Mouse (Mus musculus): ENCODE data around the gene Hoxc10. TPM values are rescaled to one million over a fixed set of nuclear protein-coding genes. Genes with fewer than 3 reads are reported as not detected.

Hoxc10 gene
- polyA plus RNA-seq, 1 experiment from 2014 or later = 56.2 TPM

GRCm38 (mm10) chr15:102997431-102997830 is 30.8 kb downstream of the Hoxc10 start:
- H3K4me3 ChIP-seq (ENCODE audit: low read depth, low read length) = 0 out of 2 replicates have a peak overlapping the region, but pooled peaks have one; percentile 41
- 5% methylated on average over 3 of the region's 3 CpGs for WGBS
- peak overlapping the region; percentile 78 for H3K4me2 ChIP-seq (ENCODE audit: low read depth, severe bottlenecking)

GRCm38 (mm10) chr15:102997939-102998355 is 31.4 kb downstream of the Hoxc10 start, which contains the start of gene Hoxc6:
Gene Hoxc6 (plus strand): TSS chr15:102998257.
- H3K27me3 ChIP-seq (ENCODE audit: control insufficient read depth, insufficient read depth, low read length) = peaks cover 59% of the 10 kb centered on the region
- H3K4me1 ChIP-seq (ENCODE audit: control insufficient read depth, insufficient read depth, low read length) = peaks cover 67% of the 10 kb centered on the region
- no peaks in the 10 kb centered on the region for H3K9me3 ChIP-seq (ENCODE audit: control insufficient read depth, low read length)
- H3K36me3 ChIP-seq (ENCODE audit: control insufficient read depth, insufficient read depth, low read length) = no peaks in the 10 kb centered on the region
- H3K4me2 ChIP-seq (ENCODE audit: low read depth, severe bottlenecking) = peak within 1 kb of the TSS; percentile 78
- DNase-seq (ENCODE audit: low spot score) (peak; percentile 74), ATAC-seq (ENCODE audit: insufficient number of reproducible peaks, low FRiP score, low TSS enrichment, low read depth) (peak; percentile 39; the same call in 1 of the 2 replicates)
- under 1% methylated on average over 19 of the region's 19 CpGs for WGBS
- H3K4me3 ChIP-seq (ENCODE audit: low read depth, low read length) = peak within 1 kb of the TSS; percentile 41
- peak within 1 kb of the TSS; percentile 61 for H3K9ac ChIP-seq (ENCODE audit: low read length)
- peak within 1 kb of the TSS; percentile 90 for H3K27ac ChIP-seq (replicated peaks; ENCODE audit: low read depth, low read length)

More at GRCm38 (mm10) chr15:102997431-102997830, 30.8 kb downstream of the Hoxc10 start:
- H3K4me1 ChIP-seq (ENCODE audit: control insufficient read depth, insufficient read depth, low read length) = peaks cover 62% of the 10 kb centered on the region
- H3K27ac ChIP-seq (replicated peaks; ENCODE audit: low read depth, low read length) = no peak overlapping the region
- DNase-seq (ENCODE audit: low spot score) = peak; percentile 41
- ATAC-seq (ENCODE audit: insufficient number of reproducible peaks, low FRiP score, low TSS enrichment, low read depth) = no peak
- H3K9me3 ChIP-seq (ENCODE audit: control insufficient read depth, low read length) = no peaks in the 10 kb centered on the region
- H3K36me3 ChIP-seq (ENCODE audit: control insufficient read depth, insufficient read depth, low read length) = no peaks in the 10 kb centered on the region
- peaks cover 58% of the 10 kb centered on the region for H3K27me3 ChIP-seq (ENCODE audit: control insufficient read depth, insufficient read depth, low read length)
- no peak overlapping the region for H3K9ac ChIP-seq (ENCODE audit: low read length)

- DNase-seq (ENCODE audit: low spot score) (no peak), ATAC-seq (ENCODE audit: insufficient number of reproducible peaks, low FRiP score, low TSS enrichment, low read depth) (peak; percentile 14; the same call in 1 of the 2 replicates)
- H3K4me3 ChIP-seq (ENCODE audit: low read depth, low read length) = peak overlapping the region; percentile 41
- WGBS = under 1% methylated on average over 19 of the region's 19 CpGs
- H3K9ac ChIP-seq (ENCODE audit: low read length) = peak overlapping the region; percentile 61
- H3K4me2 ChIP-seq (ENCODE audit: low read depth, severe bottlenecking) = peak overlapping the region; percentile 78
- H3K9me3 ChIP-seq (ENCODE audit: control insufficient read depth, low read length) = no peaks in the 10 kb centered on the region
- H3K27me3 ChIP-seq (ENCODE audit: control insufficient read depth, insufficient read depth, low read length) = peaks cover 56% of the 10 kb centered on the region
- H3K36me3 ChIP-seq (ENCODE audit: control insufficient read depth, insufficient read depth, low read length) = no peaks in the 10 kb centered on the region
- H3K27ac ChIP-seq (replicated peaks; ENCODE audit: low read depth, low read length) = peak overlapping the region; percentile 90
- peaks cover 69% of the 10 kb centered on the region for H3K4me1 ChIP-seq (ENCODE audit: control insufficient read depth, insufficient read depth, low read length)
Measured at GRCm38 (mm10) chr15:102998608-102999182, 32.1 kb downstream of the Hoxc10 start.

GRCm38 (mm10) chr15:102999183-102999831 is 32.7 kb downstream of the Hoxc10 start:
- DNase-seq (ENCODE audit: low spot score) (peak; percentile 91), ATAC-seq (ENCODE audit: insufficient number of reproducible peaks, low FRiP score, low TSS enrichment, low read depth) (peak; percentile 69)
- H3K4me3 ChIP-seq (ENCODE audit: low read depth, low read length) = peak overlapping the region; percentile 41
- under 1% methylated on average over 33 of the region's 33 CpGs for WGBS
- no peaks in the 10 kb centered on the region for H3K9me3 ChIP-seq (ENCODE audit: control insufficient read depth, low read length)
- H3K4me1 ChIP-seq (ENCODE audit: control insufficient read depth, insufficient read depth, low read length) = peaks cover 72% of the 10 kb centered on the region
- H3K27me3 ChIP-seq (ENCODE audit: control insufficient read depth, insufficient read depth, low read length) = peaks cover 59% of the 10 kb centered on the region
- peak overlapping the region; percentile 90 for H3K27ac ChIP-seq (replicated peaks; ENCODE audit: low read depth, low read length)
- H3K9ac ChIP-seq (ENCODE audit: low read length) = peak overlapping the region; percentile 61
- H3K4me2 ChIP-seq (ENCODE audit: low read depth, severe bottlenecking) = peak overlapping the region; percentile 78
- H3K36me3 ChIP-seq (ENCODE audit: control insufficient read depth, insufficient read depth, low read length) = no peaks in the 10 kb centered on the region

GRCm38 (mm10) chr15:102999955-103000354 is 33.4 kb downstream of the Hoxc10 start:
- no peaks in the 10 kb centered on the region for H3K36me3 ChIP-seq (ENCODE audit: control insufficient read depth, insufficient read depth, low read length)
- 0% methylated on average over 10 of the region's 11 CpGs for WGBS
- ATAC-seq (ENCODE audit: insufficient number of reproducible peaks, low FRiP score, low TSS enrichment, low read depth) (peak; percentile 42), DNase-seq (ENCODE audit: low spot score) (peak; percentile 72)
- H3K9me3 ChIP-seq (ENCODE audit: control insufficient read depth, low read length) = no peaks in the 10 kb centered on the region
- H3K4me2 ChIP-seq (ENCODE audit: low read depth, severe bottlenecking) = peak overlapping the region; percentile 78
- H3K27me3 ChIP-seq (ENCODE audit: control insufficient read depth, insufficient read depth, low read length) = peaks cover 57% of the 10 kb centered on the region
- H3K27ac ChIP-seq (replicated peaks; ENCODE audit: low read depth, low read length) = peak overlapping the region; percentile 90
- H3K4me1 ChIP-seq (ENCODE audit: control insufficient read depth, insufficient read depth, low read length) = peaks cover 73% of the 10 kb centered on the region
- peak overlapping the region; percentile 61 for H3K9ac ChIP-seq (ENCODE audit: low read length)
- peak overlapping the region; percentile 41 for H3K4me3 ChIP-seq (ENCODE audit: low read depth, low read length)

- peak overlapping the region; percentile 90 for H3K27ac ChIP-seq (replicated peaks; ENCODE audit: low read depth, low read length)
- 0% methylated on average over 24 of the region's 24 CpGs for WGBS
- peaks cover 79% of the 10 kb centered on the region for H3K4me1 ChIP-seq (ENCODE audit: control insufficient read depth, insufficient read depth, low read length)
- DNase-seq (ENCODE audit: low spot score) = peak; percentile 74
- H3K9me3 ChIP-seq (ENCODE audit: control insufficient read depth, low read length) = no peaks in the 10 kb centered on the region
- H3K9ac ChIP-seq (ENCODE audit: low read length) = peak overlapping the region; percentile 84
- peak overlapping the region; percentile 78 for H3K4me2 ChIP-seq (ENCODE audit: low read depth, severe bottlenecking)
- ATAC-seq (ENCODE audit: insufficient number of reproducible peaks, low FRiP score, low TSS enrichment, low read depth) = no peak
- peaks cover 52% of the 10 kb centered on the region for H3K27me3 ChIP-seq (ENCODE audit: control insufficient read depth, insufficient read depth, low read length)
- H3K4me3 ChIP-seq (ENCODE audit: low read depth, low read length) = peak overlapping the region; percentile 41
- no peaks in the 10 kb centered on the region for H3K36me3 ChIP-seq (ENCODE audit: control insufficient read depth, insufficient read depth, low read length)
Measured at GRCm38 (mm10) chr15:103000501-103000901, 33.9 kb downstream of the Hoxc10 start.

- Histone ChIP-seq H3K36me3 (ENCODE audit: control insufficient read depth, insufficient read depth, low read length) (no peaks in the 10 kb centered on the region), H3K27me3 (ENCODE audit: control insufficient read depth, insufficient read depth, low read length) (peaks cover 46% of the 10 kb centered on the region), H3K4me3 (ENCODE audit: low read depth, low read length) (peak overlapping the region; percentile 41; the same call in 1 of the 2 replicates), H3K9me3 (ENCODE audit: control insufficient read depth, low read length) (no peaks in the 10 kb centered on the region), H3K4me1 (ENCODE audit: control insufficient read depth, insufficient read depth, low read length) (peaks cover 78% of the 10 kb centered on the region), H3K4me2 (ENCODE audit: low read depth, severe bottlenecking) (peak overlapping the region; percentile 78), H3K9ac (ENCODE audit: low read length) (peak overlapping the region; percentile 84; the same call in 1 of the 2 replicates), H3K27ac (replicated peaks; ENCODE audit: low read depth, low read length) (no peak overlapping the region)
- WGBS = 23% methylated on average over 2 of the region's 2 CpGs
- DNase-seq (ENCODE audit: low spot score) (no peak), ATAC-seq (ENCODE audit: insufficient number of reproducible peaks, low FRiP score, low TSS enrichment, low read depth) (no peak)
Measured at GRCm38 (mm10) chr15:103001370-103001769, 34.8 kb downstream of the Hoxc10 start.

- H3K4me2 ChIP-seq (ENCODE audit: low read depth, severe bottlenecking) = peak overlapping the region; percentile 78
- no peak overlapping the region for H3K27ac ChIP-seq (replicated peaks; ENCODE audit: low read depth, low read length)
- 12% methylated on average over 4 of the region's 4 CpGs for WGBS
- H3K27me3 ChIP-seq (ENCODE audit: control insufficient read depth, insufficient read depth, low read length) = peaks cover 46% of the 10 kb centered on the region
- H3K4me1 ChIP-seq (ENCODE audit: control insufficient read depth, insufficient read depth, low read length) = peaks cover 80% of the 10 kb centered on the region
- no peak overlapping the region for H3K4me3 ChIP-seq (ENCODE audit: low read depth, low read length)
- DNase-seq (ENCODE audit: low spot score) (no peak), ATAC-seq (ENCODE audit: insufficient number of reproducible peaks, low FRiP score, low TSS enrichment, low read depth) (no peak)
- H3K9me3 ChIP-seq (ENCODE audit: control insufficient read depth, low read length) = no peaks in the 10 kb centered on the region
- H3K36me3 ChIP-seq (ENCODE audit: control insufficient read depth, insufficient read depth, low read length) = no peaks in the 10 kb centered on the region
- peak overlapping the region; percentile 34; the same call in 1 of the 2 replicates for H3K9ac ChIP-seq (ENCODE audit: low read length)
Measured at GRCm38 (mm10) chr15:103002156-103002555, 35.6 kb downstream of the Hoxc10 start.
